Mouse (Mus musculus) MEL (cell line): Measurements from ENCODE around the gene Dntt.
A peak's percentile ranks its signal among the peaks of the same experiment; 100 is the strongest.

Experiments
- BHLHE40 ChIP-seq: IDR thresholded peaks from 2 replicates; pipeline ENCODE4 v1.6.1; 2012; ENCODE audit warnings: low read depth, mild to moderate bottlenecking, inconsistent platforms, low read length, improper control_type of control experiment, borderline replicate concordance
- CTCF ChIP-seq, 3 experiments: IDR thresholded peaks in 2 of 3; conservative IDR thresholded peaks in 1 of 3; 2 replicates each; pipeline ENCODE4 v1.5.1; 2011 to 2012; ENCODE audit warnings: low read length in 3 of 3, low read depth in 2 of 3, mild to moderate bottlenecking in 2 of 3, improper control_type of control experiment in 1 of 3, inconsistent platforms in 1 of 3, mixed read lengths in 1 of 3, moderate library complexity in 1 of 3; ENCODE audit not compliant: control insufficient read depth in 1 of 3, insufficient read depth in 1 of 3, poor library complexity in 1 of 3, severe bottlenecking in 1 of 3
- E2F4 ChIP-seq: IDR thresholded peaks from 2 replicates; pipeline ENCODE4 v1.6.1; 2011; ENCODE audit warnings: low read depth, low read length, improper control_type of control experiment, borderline replicate concordance
- ELF1 ChIP-seq: IDR thresholded peaks from 2 replicates; pipeline ENCODE4 v1.6.1; 2014; ENCODE audit warnings: low read depth, mild to moderate bottlenecking, inconsistent platforms, low read length, improper control_type of control experiment, moderate library complexity
- HCFC1 ChIP-seq: IDR thresholded peaks from 2 replicates; pipeline ENCODE4 v1.6.1; 2012; ENCODE audit warnings: low read depth, mild to moderate bottlenecking, inconsistent platforms, low read length, improper control_type of control experiment, moderate library complexity
- JUND ChIP-seq: IDR thresholded peaks from 2 replicates; pipeline ENCODE4 v1.6.1; 2011; ENCODE audit warnings: low read depth, mild to moderate bottlenecking, improper control_type of control experiment, low read length
- NELFE ChIP-seq: IDR thresholded peaks from 2 replicates; pipeline ENCODE4 v1.6.1; 2011; ENCODE audit warnings: low read depth, low read length, improper control_type of control experiment
- POLR2A ChIP-seq, 2 experiments: IDR thresholded peaks; 2 replicates each; pipeline ENCODE4 v1.6.1; 2011 to 2012; ENCODE audit warnings: low read length in 2 of 2, mild to moderate bottlenecking in 2 of 2, control low read depth in 1 of 2, improper control_type of control experiment in 1 of 2, low read depth in 1 of 2, moderate library complexity in 1 of 2; ENCODE audit not compliant: control insufficient read depth in 1 of 2, insufficient read depth in 1 of 2, poor library complexity in 1 of 2
- TBP ChIP-seq: IDR thresholded peaks from 2 replicates; pipeline ENCODE4 v1.8.0; 2011; ENCODE audit warnings: low read depth, low read length, improper control_type of control experiment

GRCm38 (mm10) chr19:41104922-41105321 lies 75.8 kb downstream of the Dntt start:
- no peak for TF ChIP-seq POLR2A (IDR thresholded peaks at IDR 0.05; ENCODE audit: control insufficient read depth in 1 of 2, insufficient read depth in 1 of 2, low read depth in 1 of 2, low read length in 2 of 2, poor library complexity in 1 of 2)
- no peak for TF ChIP-seq TBP
- no peak for TF ChIP-seq NELFE
- TF ChIP-seq HCFC1, result no peak
- TF ChIP-seq E2F4, result no peak
- no peak for TF ChIP-seq ELF1
- TF ChIP-seq CTCF (IDR thresholded peaks at IDR 0.05 in 2 of 3, conservative IDR thresholded peaks at IDR 0.05 in 1 of 3; ENCODE audit: control insufficient read depth in 1 of 3, insufficient read depth in 1 of 3, low read depth in 2 of 3, low read length in 3 of 3, poor library complexity in 1 of 3, severe bottlenecking in 1 of 3), result peak; percentile 20 to 50 (median 43); a peak in 5 of 6 replicates
- no peak for TF ChIP-seq BHLHE40
- no peak for TF ChIP-seq JUND
